ENCODE assay signal across 25 mouse cellular contexts in the genomic region with DNA sequence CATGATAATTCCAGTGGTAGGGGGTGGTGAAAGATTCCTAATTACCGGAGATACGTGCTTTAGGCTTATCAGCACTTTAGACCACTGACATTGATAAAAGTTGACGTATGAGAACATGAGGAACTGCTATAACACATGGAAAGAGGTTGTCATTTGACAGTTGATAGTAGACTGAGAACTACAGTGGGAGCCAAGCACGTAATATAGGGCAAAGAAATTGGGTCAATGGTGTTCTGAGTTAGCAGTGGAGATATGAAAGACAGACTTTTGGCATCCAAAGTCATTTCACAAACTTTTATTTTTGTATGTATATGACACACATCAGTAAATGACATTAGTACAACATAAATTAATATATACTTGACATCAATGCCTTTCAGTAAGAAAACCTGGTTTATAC.
"Had no signal": no experiment of that assay in that cellular context is flagged by ENCODE, and none has a peak within 500 bp of the region (broad histone marks: within the 10 kb centered on the region; RNA-seq: fewer than 3 reads in every experiment).

No protein-coding gene starts in this region.

- H3K4me2 ChIP-seq: heart, embryonic 12.5 days; hindbrain, embryonic 12.5 days; hindbrain, embryonic 14.5 days; intestine, embryonic 15.5 days; limb, embryonic 12.5 days had no signal

- H3K9ac ChIP-seq: heart, embryonic 12.5 days; hindbrain, embryonic 12.5 days; hindbrain, embryonic 14.5 days; intestine, embryonic 15.5 days; limb, embryonic 12.5 days had no signal

- H3K36me3 ChIP-seq: heart, embryonic 10.5 days; heart, embryonic 12.5 days; hindbrain, embryonic 10.5 days; hindbrain, embryonic 12.5 days; intestine, embryonic 15.5 days; limb, embryonic 10.5 days; limb, embryonic 12.5 days had no signal

- H3K27me3 ChIP-seq: heart, embryonic 12.5 days; hindbrain, embryonic 12.5 days; intestine, embryonic 15.5 days; limb, embryonic 12.5 days had no signal

- H3K27ac ChIP-seq: gastrocnemius, adult 2 months; heart, embryonic 10.5 days; hindbrain, embryonic 10.5 days; hindbrain, embryonic 12.5 days; hindbrain, embryonic 14.5 days; intestine, embryonic 15.5 days; layer of hippocampus, adult 2 months; left cerebral cortex, adult 2 months; limb, embryonic 10.5 days; limb, embryonic 12.5 days had no signal

- H3K4me1 ChIP-seq: heart, embryonic 10.5 days; heart, embryonic 12.5 days; hindbrain, embryonic 10.5 days; hindbrain, embryonic 12.5 days; intestine, embryonic 15.5 days; limb, embryonic 10.5 days; limb, embryonic 12.5 days had no signal

- ATAC-seq: hindbrain, embryonic 16.5 days; inflammation-experienced regulatory T-cells, adult 6 months; intestine, embryonic 15.5 days; intestine, postnatal 0 days had no signal

- DNase-seq: gastrocnemius, adult 2 months; gastrocnemius, postnatal 10 days; gastrocnemius, postnatal 25 days; heart, adult 18-20 months; heart, postnatal 10 days; heart, postnatal 4 days; kidney, adult 18-20 months; kidney, adult 8-10 months; kidney, postnatal 10 days; kidney, postnatal 25 days; kidney, postnatal 4 days; liver had no signal

- H3K4me3 ChIP-seq: gastrocnemius, adult 2 months; heart, embryonic 10.5 days; heart, embryonic 12.5 days; hindbrain, embryonic 10.5 days; hindbrain, embryonic 12.5 days; intestine, embryonic 15.5 days; layer of hippocampus, adult 2 months; left cerebral cortex, adult 2 months; limb, embryonic 10.5 days; limb, embryonic 12.5 days had no signal

- H3K9me3 ChIP-seq: heart, embryonic 10.5 days; heart, embryonic 12.5 days; hindbrain, embryonic 10.5 days; hindbrain, embryonic 12.5 days; intestine, embryonic 15.5 days; limb, embryonic 10.5 days; limb, embryonic 12.5 days had no signal
